Mouse (Mus musculus) CD4-positive, CD25-positive, alpha-beta regulatory T cell, adult 4 months (primary cell): ENCODE results near the gene Ube2d1. TPM values are rescaled to one million over a fixed set of nuclear protein-coding genes. Genes with fewer than 3 reads are reported as not detected.

Source experiments
- ATAC-seq: one replicate; pipeline ENCODE4 v1.8.0; 2017
- polyA plus RNA-seq, 2 experiments: library from polyadenylated mRNA; unstranded; fragments of 100-300 nt; shearing (Covaris generic); gene quantifications; one replicate each; pipeline ENCODE4 v1.2.1; 2017

Ube2d1 gene
- polyA plus RNA-seq, 2 experiments from 2014 or later = 16.6 to 22.2 TPM

DNA sequence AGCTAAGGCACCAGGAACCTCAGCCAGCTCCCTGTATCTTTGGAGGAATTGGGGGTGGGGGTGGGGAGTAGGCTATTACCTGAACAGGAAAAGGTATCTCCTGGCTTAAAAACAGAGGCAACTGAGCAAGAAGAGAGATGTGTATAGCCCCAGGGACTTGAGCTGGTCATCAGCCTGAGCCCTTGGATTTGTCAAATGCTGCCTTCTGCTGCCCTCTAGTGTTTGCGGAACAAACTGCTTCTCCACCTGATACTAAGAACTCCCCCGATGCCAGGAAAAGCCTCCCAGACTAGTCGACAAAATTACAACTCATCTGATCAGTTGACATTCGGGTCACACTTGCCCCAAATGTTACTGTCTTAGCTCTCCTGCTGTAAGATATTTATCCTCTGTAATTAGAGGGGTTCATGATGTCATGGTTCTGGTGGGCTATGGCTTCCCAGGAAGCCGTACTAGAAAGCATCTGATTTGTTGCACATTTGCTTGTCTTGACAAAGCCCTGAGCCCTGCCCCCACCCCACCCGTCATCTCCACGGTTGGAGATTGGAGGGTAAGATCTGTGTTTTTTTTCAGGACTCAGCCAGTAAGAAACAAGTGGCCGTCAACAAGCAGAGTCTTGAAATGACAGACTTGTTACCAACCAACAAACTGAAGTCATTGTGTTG lies 66.7 kb downstream of the Ube2d1 start:
- ATAC-seq = peak; percentile 74

DNA sequence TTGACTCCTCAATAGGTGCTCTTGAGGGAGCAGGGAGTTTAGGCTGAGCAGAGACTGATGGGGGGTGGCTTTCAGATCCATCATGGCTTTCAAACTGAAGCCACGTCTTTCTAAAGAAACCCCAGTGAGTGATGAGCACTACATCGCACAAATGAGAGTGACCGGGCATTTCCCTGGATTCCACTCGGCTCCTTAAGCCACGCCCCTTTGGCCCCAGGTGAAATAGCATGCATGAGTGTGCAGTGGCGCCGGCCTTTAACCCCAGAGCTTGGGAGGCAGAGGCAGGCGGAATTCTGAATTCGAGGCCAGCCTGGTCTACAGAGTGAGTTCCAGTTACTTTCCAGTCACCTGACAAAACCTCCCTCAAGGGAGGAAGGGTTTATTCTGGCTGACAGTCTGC lies 69.1 kb downstream of the Ube2d1 start:
- no peak for ATAC-seq

Other genes starting within 250 kb of the Ube2d1 start
- under 1 TPM in 1 of 2 experiments, not detected in 1; 0.11 TPM for gene Bicc1, start 125.6 kb downstream of the Ube2d1 start, polyA plus RNA-seq
- 10 to 100 TPM; 75.2 to 89.6 TPM for gene Tfam, start 47.0 kb downstream of the Ube2d1 start, polyA plus RNA-seq
- 10 to 100 TPM; 30.9 to 33.7 TPM for gene Cisd1, start 59.7 kb upstream of the Ube2d1 start, polyA plus RNA-seq
- gene Ipmk, start 62.5 kb upstream of the Ube2d1 start, polyA plus RNA-seq = 1 to 10 TPM; 2.9 to 4.1 TPM